Mouse (Mus musculus): ENCODE measurements around the gene Zfp146.
"Not testable (repeated sequence)": the region's sequence is repeated elsewhere in the genome, so short reads cannot be mapped to it uniquely, and the experiment has no call there.

The Zfp146 gene

GRCm38 (mm10) chr7:30169583-30170282 is at the start of gene Zfp146:
Gene Zfp146, minus strand, starts transcription at chr7:30169750.
- ATAC-seq (ENCODE audit: low TSS enrichment), result peak; percentile 98

GRCm38 (mm10) chr7:30217277-30217676 is 47.7 kb upstream of the Zfp146 start:
- no peak for ATAC-seq (ENCODE audit: low TSS enrichment)

- ATAC-seq (ENCODE audit: low TSS enrichment), result peak; percentile 87
Observed at GRCm38 (mm10) chr7:30216723-30217151, 47.2 kb upstream of the Zfp146 start.

- no peak for ATAC-seq (ENCODE audit: low TSS enrichment)
Observed at GRCm38 (mm10) chr7:30215875-30216274, 46.3 kb upstream of the Zfp146 start.

GRCm38 (mm10) chr7:30213881-30214280 is 44.3 kb upstream of the Zfp146 start:
- no peak for ATAC-seq (ENCODE audit: low TSS enrichment)

- ATAC-seq (ENCODE audit: low TSS enrichment), result no peak
Observed at GRCm38 (mm10) chr7:30211025-30211424, 41.5 kb upstream of the Zfp146 start.

GRCm38 (mm10) chr7:30206364-30206763 is 36.8 kb upstream of the Zfp146 start:
- not testable (repeated sequence) for ATAC-seq (ENCODE audit: low TSS enrichment)

- ATAC-seq (ENCODE audit: low TSS enrichment), result no peak
Observed at GRCm38 (mm10) chr7:30205383-30205782, 35.8 kb upstream of the Zfp146 start.

GRCm38 (mm10) chr7:30204380-30204779 is 34.8 kb upstream of the Zfp146 start:
- ATAC-seq (ENCODE audit: low TSS enrichment), result no peak

GRCm38 (mm10) chr7:30202895-30203690 is 33.5 kb upstream of the Zfp146 start:
- ATAC-seq (ENCODE audit: low TSS enrichment), result no peak

GRCm38 (mm10) chr7:30200661-30201060 is 31.1 kb upstream of the Zfp146 start:
- ATAC-seq (ENCODE audit: low TSS enrichment), result not testable (repeated sequence)

GRCm38 (mm10) chr7:30200200-30200599 is 30.6 kb upstream of the Zfp146 start:
- no peak for ATAC-seq (ENCODE audit: low TSS enrichment)

GRCm38 (mm10) chr7:30199498-30200139 is 30.1 kb upstream of the Zfp146 start:
- no peak for ATAC-seq (ENCODE audit: low TSS enrichment)

GRCm38 (mm10) chr7:30198481-30198971 is 29.0 kb upstream of the Zfp146 start, which contains the start of gene Capns1:
Gene Capns1, minus strand, starts transcription at chr7:30198811.
- 0 out of 2 replicates have a peak, but pooled peaks have one; percentile 60 for ATAC-seq (ENCODE audit: low TSS enrichment)

- ATAC-seq (ENCODE audit: low TSS enrichment), result no peak
Observed at GRCm38 (mm10) chr7:30197592-30198129, 28.1 kb upstream of the Zfp146 start.

- ATAC-seq (ENCODE audit: low TSS enrichment), result no peak
Observed at GRCm38 (mm10) chr7:30196171-30196570, 26.6 kb upstream of the Zfp146 start.

GRCm38 (mm10) chr7:30195461-30195860 is 25.9 kb upstream of the Zfp146 start:
- no peak for ATAC-seq (ENCODE audit: low TSS enrichment)

- peak; percentile 87 for ATAC-seq (ENCODE audit: low TSS enrichment)
Observed at GRCm38 (mm10) chr7:30194884-30195283, 25.3 kb upstream of the Zfp146 start.

- ATAC-seq (ENCODE audit: low TSS enrichment), result no peak
Observed at GRCm38 (mm10) chr7:30194101-30194831, 24.7 kb upstream of the Zfp146 start.

GRCm38 (mm10) chr7:30193581-30194100 is 24.1 kb upstream of the Zfp146 start:
- ATAC-seq (ENCODE audit: low TSS enrichment), result no peak

- no peak for ATAC-seq (ENCODE audit: low TSS enrichment)
Observed at GRCm38 (mm10) chr7:30193013-30193412, 23.5 kb upstream of the Zfp146 start.
